Mouse (Mus musculus) embryonic facial prominence, embryonic 12.5 days (tissue): ENCODE measurements at regions not wholly inside any gene's neighbourhood (a gene's known extent, or its start where the extent isn't known, plus 50 kb on each side); places are given as distances from the start of the nearest gene placed in this dataset.

Experiments
- ATAC-seq: fragments of 200-750 bp; cut with Nextera tagmentation; 2 replicates; pipeline ENCODE4 v1.8.0; 2017; ENCODE audit not compliant: insufficient number of reproducible peaks, insufficient read depth, low FRiP score, low TSS enrichment
- H3K27ac ChIP-seq: fragments of 300-500 bp; sonication (generic); 2 replicates; pipeline ENCODE4 v1.5.1; 2016; ENCODE audit warnings: mild to moderate bottlenecking
- H3K27me3 ChIP-seq: fragments of 300-500 bp; sonication (generic); 2 replicates; pipeline ENCODE4 v1.6.1; 2016; ENCODE audit warnings: mild to moderate bottlenecking, moderate library complexity
- H3K36me3 ChIP-seq: fragments of 300-500 bp; sonication (generic); 2 replicates; pipeline ENCODE4 v1.6.1; 2016; ENCODE audit warnings: mild to moderate bottlenecking
- H3K4me1 ChIP-seq: fragments of 300-500 bp; sonication (generic); 2 replicates; pipeline ENCODE4 v1.6.1; 2016
- H3K4me2 ChIP-seq: fragments of 300-500 bp; sonication (generic); replicated peaks from 2 replicates; pipeline ENCODE4 v1.6.1; 2016; ENCODE audit warnings: mild to moderate bottlenecking, moderate library complexity
- H3K4me3 ChIP-seq: fragments of 300-500 bp; sonication (generic); 2 replicates; pipeline ENCODE4 v1.5.1; 2016; ENCODE audit warnings: mild to moderate bottlenecking
- H3K9ac ChIP-seq: fragments of 300-500 bp; sonication (generic); 2 replicates; pipeline ENCODE4 v1.6.1; 2016; ENCODE audit warnings: mild to moderate bottlenecking, moderate library complexity
- H3K9me3 ChIP-seq: fragments of 300-500 bp; sonication (generic); 2 replicates; pipeline ENCODE4 v1.6.1; 2016; ENCODE audit warnings: mild to moderate bottlenecking, moderate library complexity
- WGBS: fragments of 180-500 bp; shearing (Covaris S2); methylation state at CpG from one replicate; pipeline ENCODE4 v1.1.7; 2016; 5-methylcytosine and 5-hydroxymethylcytosine counted together

DNA sequence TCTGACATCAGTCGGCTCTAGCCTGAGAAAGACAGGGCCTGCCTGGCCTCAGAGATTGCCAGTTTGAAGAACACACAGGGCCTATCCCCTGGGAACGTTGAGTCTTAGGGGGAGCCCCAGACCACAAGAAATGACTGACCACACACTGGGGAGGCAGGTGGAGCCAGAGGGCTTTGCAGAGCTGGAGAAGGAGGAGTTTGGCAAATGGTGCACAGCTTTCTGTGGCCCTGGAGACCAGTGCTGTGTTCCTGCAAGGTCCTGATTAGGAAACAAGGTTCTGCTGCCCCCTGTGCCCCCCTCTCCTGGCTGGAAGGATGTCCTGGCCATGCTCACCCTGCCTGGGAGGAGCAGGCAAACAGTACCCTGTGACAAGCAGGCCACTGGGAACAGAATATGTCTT, 82.2 kb upstream of the 1600014C23Rik start:
- H3K27ac ChIP-seq: no peak overlapping the region

GRCm38 (mm10) chr17:45815341-45815740, 81.7 kb upstream of the 1600014C23Rik start:
- WGBS: 40% methylated on average over 7 of the region's 7 CpGs
- no peak overlapping the region for H3K27ac ChIP-seq

More for the DNA sequence above, 82.2 kb upstream of the 1600014C23Rik start:
- no peaks in the 10 kb centered on the region for H3K9me3 ChIP-seq
- 46% methylated on average over 2 of the region's 2 CpGs for WGBS
- H3K27me3 ChIP-seq: no peaks in the 10 kb centered on the region
- no peak overlapping the region for H3K9ac ChIP-seq
- no peak overlapping the region for H3K4me2 ChIP-seq
- H3K4me3 ChIP-seq: no peak overlapping the region
- peaks cover 18% of the 10 kb centered on the region; the same call in 1 of the 2 replicates for H3K4me1 ChIP-seq
- no peaks in the 10 kb centered on the region for H3K36me3 ChIP-seq
- no peak for ATAC-seq

DNA sequence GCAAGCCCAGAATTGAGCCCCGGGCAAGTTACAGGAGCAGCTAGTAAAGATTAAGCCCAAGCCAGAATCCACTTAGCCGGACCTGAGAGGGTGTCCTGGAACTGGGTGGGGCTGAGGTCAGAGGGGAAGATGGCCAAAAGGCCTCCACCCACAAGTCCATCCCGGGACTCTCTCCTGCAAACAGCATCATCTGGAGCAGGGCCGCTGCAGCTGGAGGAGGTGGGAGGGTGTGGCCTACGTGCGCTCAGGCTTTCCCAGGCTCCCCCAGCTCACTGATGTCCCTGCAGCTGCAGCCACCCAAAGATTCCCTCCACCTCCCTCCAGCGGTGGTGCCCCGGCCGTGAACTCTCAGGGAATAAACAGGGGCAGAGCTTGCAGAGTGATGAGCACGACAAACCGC, 80.9 kb upstream of the 1600014C23Rik start:
- Histone ChIP-seq H3K27me3 (no peaks in the 10 kb centered on the region), H3K4me2 (no peak overlapping the region), H3K9ac (no peak overlapping the region), H3K9me3 (no peaks in the 10 kb centered on the region), H3K27ac (no peak overlapping the region), H3K4me1 (peaks cover 18% of the 10 kb centered on the region; the same call in 1 of the 2 replicates), H3K36me3 (no peaks in the 10 kb centered on the region), H3K4me3 (no peak overlapping the region)
- no peak for ATAC-seq
- WGBS: 18% methylated on average over 11 of the region's 11 CpGs

More at GRCm38 (mm10) chr17:45815341-45815740, 81.7 kb upstream of the 1600014C23Rik start:
- Histone ChIP-seq H3K4me2 (no peak overlapping the region), H3K36me3 (no peaks in the 10 kb centered on the region), H3K4me3 (no peak overlapping the region), H3K27me3 (no peaks in the 10 kb centered on the region), H3K9ac (no peak overlapping the region), H3K4me1 (peaks cover 18% of the 10 kb centered on the region; the same call in 1 of the 2 replicates), H3K9me3 (no peaks in the 10 kb centered on the region)
- ATAC-seq: no peak

DNA sequence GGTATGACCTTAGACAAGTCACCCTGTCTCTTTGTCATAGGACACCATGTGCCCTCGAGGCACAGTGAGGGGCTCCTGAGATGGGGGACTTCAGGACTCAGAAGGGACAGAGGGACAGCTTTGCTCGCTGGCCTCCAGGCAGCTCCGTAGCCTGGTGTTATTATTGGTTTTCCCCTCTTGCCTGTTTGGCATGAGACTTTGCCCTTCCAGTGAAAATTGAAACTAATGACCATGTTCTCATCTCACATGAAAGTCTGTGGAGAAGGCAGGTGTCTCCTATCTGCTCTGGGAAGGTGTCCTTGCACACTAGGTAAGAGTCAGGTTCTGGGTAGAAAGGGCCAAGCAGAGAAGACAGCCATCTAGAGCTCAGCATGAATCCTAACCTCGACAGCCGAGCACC, 80.3 kb upstream of the 1600014C23Rik start:
- Histone ChIP-seq H3K9ac (no peak overlapping the region), H3K36me3 (no peaks in the 10 kb centered on the region), H3K4me3 (no peak overlapping the region), H3K4me1 (peaks cover 18% of the 10 kb centered on the region; the same call in 1 of the 2 replicates), H3K27me3 (no peaks in the 10 kb centered on the region), H3K4me2 (no peak overlapping the region), H3K9me3 (no peaks in the 10 kb centered on the region), H3K27ac (no peak overlapping the region)
- ATAC-seq: no peak
- 59% methylated on average over 5 of the region's 5 CpGs for WGBS

DNA sequence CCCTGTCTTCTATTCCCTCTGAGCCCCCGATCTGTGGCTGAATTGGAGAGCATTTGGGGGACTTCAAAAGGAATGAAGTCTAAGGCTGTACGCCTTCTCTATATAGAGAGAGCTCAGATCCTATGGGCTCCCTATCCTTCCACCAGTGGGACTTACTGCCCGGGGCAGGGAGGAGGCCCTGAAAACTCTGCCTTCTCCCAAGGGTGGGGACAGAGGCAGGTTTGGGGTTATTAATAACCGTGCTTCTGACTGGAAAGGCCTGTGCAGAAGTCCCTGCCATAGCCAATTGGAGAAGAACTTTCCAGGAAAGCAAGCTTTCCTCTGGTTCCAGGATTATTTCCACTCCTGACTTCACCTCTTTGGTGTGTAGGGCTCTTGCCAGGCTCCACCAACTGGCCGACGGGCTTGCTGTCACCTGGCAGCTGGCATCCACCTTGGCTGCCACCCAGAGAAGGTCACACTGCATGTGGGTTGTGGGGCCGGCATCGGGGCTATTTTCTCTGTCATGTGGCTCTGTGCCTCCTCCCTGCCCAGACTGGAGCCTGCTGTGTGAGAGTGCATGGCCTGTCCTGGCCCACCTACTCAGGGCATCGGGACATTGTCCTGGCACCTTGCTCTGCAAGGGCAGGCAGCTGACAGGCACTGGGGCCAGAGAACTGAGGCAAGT, 78.8 kb upstream of the 1600014C23Rik start:
- no peaks in the 10 kb centered on the region for H3K9me3 ChIP-seq
- H3K9ac ChIP-seq: no peak overlapping the region
- H3K27ac ChIP-seq: no peak overlapping the region
- WGBS: 86% methylated on average over 9 of the region's 9 CpGs
- H3K27me3 ChIP-seq: 0 out of 2 replicates have a peak, but pooled peaks cover 3% of the 10 kb centered on the region
- H3K4me1 ChIP-seq: peaks cover 24% of the 10 kb centered on the region
- no peak overlapping the region for H3K4me2 ChIP-seq
- no peak for ATAC-seq
- H3K4me3 ChIP-seq: no peak overlapping the region
- H3K36me3 ChIP-seq: no peaks in the 10 kb centered on the region

GRCm38 (mm10) chr17:45811632-45812221, 78.1 kb upstream of the 1600014C23Rik start:
- H3K27ac ChIP-seq: no peak overlapping the region
- no peaks in the 10 kb centered on the region for H3K36me3 ChIP-seq
- no peaks in the 10 kb centered on the region for H3K9me3 ChIP-seq
- H3K27me3 ChIP-seq: 0 out of 2 replicates have a peak, but pooled peaks cover 3% of the 10 kb centered on the region
- H3K9ac ChIP-seq: no peak overlapping the region
- no peak overlapping the region for H3K4me2 ChIP-seq
- WGBS: 77% methylated on average over 11 of the region's 11 CpGs
- H3K4me3 ChIP-seq: no peak overlapping the region
- H3K4me1 ChIP-seq: peaks cover 31% of the 10 kb centered on the region
- ATAC-seq: no peak

- 94% methylated on average over 6 of the region's 6 CpGs for WGBS
- Histone ChIP-seq H3K4me3 (no peak overlapping the region), H3K36me3 (no peaks in the 10 kb centered on the region), H3K9ac (no peak overlapping the region), H3K4me2 (no peak overlapping the region), H3K4me1 (peaks cover 37% of the 10 kb centered on the region), H3K27me3 (peaks cover 13% of the 10 kb centered on the region), H3K27ac (no peak overlapping the region), H3K9me3 (no peaks in the 10 kb centered on the region)
- no peak for ATAC-seq
Measured at GRCm38 (mm10) chr17:45809728-45810127, 76.1 kb upstream of the 1600014C23Rik start.

DNA sequence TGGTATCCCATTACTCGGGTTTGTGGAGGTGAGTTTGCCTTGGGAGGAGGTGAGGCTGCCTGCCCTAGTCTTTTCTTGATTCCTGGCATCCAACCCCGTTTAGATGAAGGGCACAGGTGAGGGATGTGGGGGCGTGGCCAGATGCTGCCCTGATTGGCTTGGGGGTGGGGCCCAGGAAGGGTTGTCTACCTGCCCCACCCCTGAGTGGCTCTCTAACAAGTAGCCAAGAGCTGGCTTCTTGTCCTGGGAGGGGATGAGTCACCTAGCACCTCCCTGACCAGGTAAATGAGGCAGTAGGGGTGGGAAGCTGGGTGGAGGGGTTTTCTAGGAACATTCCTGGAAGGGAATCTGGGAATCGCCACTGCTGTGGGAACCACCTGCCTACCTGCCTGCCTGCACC, 74.7 kb upstream of the 1600014C23Rik start:
- 63% methylated on average over 4 of the region's 4 CpGs for WGBS

DNA sequence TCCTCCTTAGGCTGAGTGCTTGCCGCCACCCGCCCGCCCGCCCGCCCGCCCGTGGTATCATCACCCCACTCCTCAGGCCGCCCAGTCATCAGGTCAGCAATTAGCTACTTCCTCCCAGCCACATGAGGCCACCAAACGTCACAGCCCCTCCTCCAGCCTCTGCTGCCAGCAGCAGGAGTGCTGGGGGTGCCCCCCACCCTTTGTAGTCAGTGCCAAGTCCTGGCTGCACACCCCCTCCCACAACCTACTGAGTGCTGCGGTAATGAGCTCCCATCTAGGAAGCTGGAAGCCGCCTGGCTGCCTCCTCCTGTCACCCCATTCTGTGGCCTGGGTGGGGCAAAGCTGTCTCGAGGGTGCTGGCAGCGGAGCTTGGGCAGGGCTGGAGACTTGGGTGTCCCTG, 73.8 kb upstream of the 1600014C23Rik start:
- no peak overlapping the region for H3K4me3 ChIP-seq
- no peak; the same call in 1 of the 2 replicates for ATAC-seq
- no peaks in the 10 kb centered on the region for H3K36me3 ChIP-seq
- peak overlapping the region; percentile 10; the same call in 1 of the 2 replicates for H3K4me2 ChIP-seq
- no peaks in the 10 kb centered on the region for H3K9me3 ChIP-seq
- no peak overlapping the region for H3K27ac ChIP-seq
- no peak overlapping the region for H3K9ac ChIP-seq
- H3K27me3 ChIP-seq: peaks cover 20% of the 10 kb centered on the region
- peaks cover 29% of the 10 kb centered on the region for H3K4me1 ChIP-seq
- WGBS: 37% methylated on average over 13 of the region's 13 CpGs

More for the DNA sequence above, 74.7 kb upstream of the 1600014C23Rik start:
- peaks cover 20% of the 10 kb centered on the region for H3K27me3 ChIP-seq
- H3K36me3 ChIP-seq: no peaks in the 10 kb centered on the region
- no peak overlapping the region for H3K9ac ChIP-seq
- ATAC-seq: no peak
- no peak overlapping the region for H3K27ac ChIP-seq
- H3K4me3 ChIP-seq: no peak overlapping the region
- peaks cover 29% of the 10 kb centered on the region for H3K4me1 ChIP-seq
- H3K9me3 ChIP-seq: no peaks in the 10 kb centered on the region
- no peak overlapping the region for H3K4me2 ChIP-seq

DNA sequence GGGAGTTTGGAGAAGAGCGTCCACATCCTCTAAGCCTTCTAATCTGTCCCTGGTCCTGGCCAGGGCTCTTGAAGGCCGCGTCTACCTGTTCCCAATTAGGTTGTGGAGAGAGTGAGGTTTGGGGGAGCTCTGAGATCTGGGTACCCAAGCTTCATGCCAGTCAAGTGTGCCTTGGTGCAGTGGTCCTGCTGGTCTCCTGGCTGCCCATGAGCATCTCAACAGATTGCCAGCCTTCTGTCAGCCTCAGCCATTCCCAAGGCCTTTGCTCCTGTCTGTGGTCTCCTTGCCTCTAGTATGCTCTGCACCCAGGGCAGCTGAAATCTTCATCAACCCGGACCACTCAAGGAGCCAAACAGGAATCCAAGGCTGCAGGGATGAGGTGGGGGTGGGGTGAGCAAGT, 73.2 kb upstream of the 1600014C23Rik start:
- H3K4me2 ChIP-seq: 0 out of 2 replicates have a peak overlapping the region, but pooled peaks have one; percentile 1

GRCm38 (mm10) chr17:45806430-45806829, 72.8 kb upstream of the 1600014C23Rik start:
- H3K4me3 ChIP-seq: no peak overlapping the region
- H3K9ac ChIP-seq: no peak overlapping the region
- peaks cover 20% of the 10 kb centered on the region for H3K27me3 ChIP-seq
- peak overlapping the region; percentile 63 for H3K27ac ChIP-seq
- no peaks in the 10 kb centered on the region for H3K36me3 ChIP-seq
- no peak for ATAC-seq
- WGBS: 17% methylated on average over 5 of the region's 5 CpGs
- peaks cover 29% of the 10 kb centered on the region for H3K4me1 ChIP-seq
- no peak overlapping the region for H3K4me2 ChIP-seq
- no peaks in the 10 kb centered on the region for H3K9me3 ChIP-seq

More for the DNA sequence above, 73.2 kb upstream of the 1600014C23Rik start:
- Histone ChIP-seq H3K4me1 (peaks cover 29% of the 10 kb centered on the region), H3K9me3 (no peaks in the 10 kb centered on the region), H3K36me3 (no peaks in the 10 kb centered on the region), H3K27ac (peak overlapping the region; percentile 63), H3K27me3 (peaks cover 20% of the 10 kb centered on the region), H3K9ac (no peak overlapping the region), H3K4me3 (no peak overlapping the region)
- no peak for ATAC-seq
- WGBS: 40% methylated on average over 4 of the region's 4 CpGs
